Mouse (Mus musculus): ENCODE results near the gene Fkbp11.

GRCm38 (mm10) chr15:98747296-98747695 is 19.3 kb upstream of the Fkbp11 start:
- TF ChIP-seq EP300 (IDR thresholded peaks at IDR 0.05; ENCODE audit: insufficient read depth, low read depth, low read length), result no peak
- TF ChIP-seq POLR2A (IDR thresholded peaks at IDR 0.05; ENCODE audit: insufficient read depth, low read depth, low read length), result no peak
- no peak for TF ChIP-seq CTCF (IDR thresholded peaks at IDR 0.05)

Data from heart, adult 2 months (tissue).